Mouse (Mus musculus): ENCODE results near the gene Ssbp2. TPM values are rescaled to one million over a fixed set of nuclear protein-coding genes. Genes with fewer than 3 reads are reported as not detected.

Ssbp2 gene
- polyA plus RNA-seq, 1 experiment: 7.2 TPM

- H3K4me3 ChIP-seq (ENCODE audit: extremely low read depth, insufficient read depth, insufficient read length): no peak overlapping the region
- no peak for TF ChIP-seq POLR2A (IDR thresholded peaks at IDR 0.05; ENCODE audit: low read depth, low read length)
- no peak for TF ChIP-seq CTCF (IDR thresholded peaks at IDR 0.05; ENCODE audit: extremely low read depth, insufficient read depth, insufficient read length, insufficient replicate concordance)
- H3K4me1 ChIP-seq (ENCODE audit: control insufficient read depth, insufficient read depth, insufficient read length): no peaks in the 10 kb centered on the region; the same call in 1 of the 2 replicates
- H3K27me3 ChIP-seq (ENCODE audit: control insufficient read depth, insufficient read depth, low read length): no peaks in the 10 kb centered on the region
- no peaks in the 10 kb centered on the region for H3K36me3 ChIP-seq (ENCODE audit: control insufficient read depth, insufficient read depth, low read length)
- WGBS: 88% methylated on average over 5 of the region's 5 CpGs
- DNase-seq (ENCODE audit: low read depth in 1 of 2, low spot score in 2 of 2): no peak
- H3K27ac ChIP-seq (ENCODE audit: insufficient read depth, low read length): no peak overlapping the region
Measured at GRCm38 (mm10) chr13:91661068-91661795, 201.1 kb downstream of the Ssbp2 start.

DNA sequence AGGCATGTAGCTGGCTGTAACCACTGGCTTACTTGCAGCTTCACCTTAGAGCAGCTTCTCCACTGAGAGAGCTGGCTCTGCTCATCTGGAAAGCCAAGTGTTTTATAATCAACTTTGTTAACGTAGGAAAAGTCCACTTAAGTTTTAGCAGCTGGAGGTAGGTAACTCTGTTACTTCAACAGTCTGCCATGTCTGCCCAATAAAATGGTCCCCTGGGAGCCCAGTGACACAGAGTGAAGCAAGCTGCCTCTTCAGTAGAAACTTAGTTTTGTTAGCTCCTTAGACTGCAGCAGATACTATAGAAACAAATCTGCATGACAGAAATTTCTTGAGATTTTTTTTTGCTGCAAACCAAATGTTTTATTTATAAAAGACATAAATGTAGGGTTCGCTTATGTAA, 202.7 kb downstream of the Ssbp2 start:
- WGBS: 71% methylated on average over 2 of the region's 2 CpGs
- no peaks in the 10 kb centered on the region for H3K27me3 ChIP-seq (ENCODE audit: control insufficient read depth, insufficient read depth, low read length)
- TF ChIP-seq POLR2A (IDR thresholded peaks at IDR 0.05; ENCODE audit: low read depth, low read length) (no peak), CTCF (IDR thresholded peaks at IDR 0.05; ENCODE audit: extremely low read depth, insufficient read depth, insufficient read length, insufficient replicate concordance) (no peak)
- H3K36me3 ChIP-seq (ENCODE audit: control insufficient read depth, insufficient read depth, low read length): no peaks in the 10 kb centered on the region
- no peak for DNase-seq (ENCODE audit: low read depth in 1 of 2, low spot score in 2 of 2)
- H3K4me3 ChIP-seq (ENCODE audit: extremely low read depth, insufficient read depth, insufficient read length): no peak overlapping the region
- no peaks in the 10 kb centered on the region for H3K4me1 ChIP-seq (ENCODE audit: control insufficient read depth, insufficient read depth, insufficient read length)
- H3K27ac ChIP-seq (ENCODE audit: insufficient read depth, low read length): no peak overlapping the region

DNA sequence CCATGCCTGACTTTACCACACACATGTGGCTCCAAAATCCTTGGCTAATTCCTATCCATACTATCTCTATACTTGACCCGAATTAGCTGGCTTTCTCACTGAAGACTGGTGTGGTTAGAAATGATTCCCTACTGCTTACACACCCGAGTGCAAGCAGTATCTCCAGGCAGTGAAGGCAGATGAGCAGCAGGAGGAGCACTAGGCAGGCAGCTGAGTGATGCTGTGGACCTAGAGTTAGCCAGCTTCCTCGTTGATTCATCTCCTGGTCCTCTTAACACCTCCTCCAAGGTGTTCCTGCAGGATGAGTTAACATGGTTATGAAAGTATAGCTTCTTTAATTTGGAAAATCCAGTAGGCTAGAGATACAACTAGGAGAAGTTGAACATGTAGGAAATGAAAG, 213.2 kb downstream of the Ssbp2 start:
- 85% methylated on average over 3 of the region's 3 CpGs for WGBS
- Histone ChIP-seq H3K4me3 (ENCODE audit: extremely low read depth, insufficient read depth, insufficient read length) (no peak overlapping the region), H3K4me1 (ENCODE audit: control insufficient read depth, insufficient read depth, insufficient read length) (no peaks in the 10 kb centered on the region), H3K27ac (ENCODE audit: insufficient read depth, low read length) (no peak overlapping the region), H3K27me3 (ENCODE audit: control insufficient read depth, insufficient read depth, low read length) (no peaks in the 10 kb centered on the region), H3K36me3 (ENCODE audit: control insufficient read depth, insufficient read depth, low read length) (no peaks in the 10 kb centered on the region; the same call in 1 of the 2 replicates)
- no peak for TF ChIP-seq POLR2A (IDR thresholded peaks at IDR 0.05; ENCODE audit: low read depth, low read length)
- no peak for TF ChIP-seq CTCF (IDR thresholded peaks at IDR 0.05; ENCODE audit: extremely low read depth, insufficient read depth, insufficient read length, insufficient replicate concordance)
- DNase-seq (ENCODE audit: low read depth in 1 of 2, low spot score in 2 of 2): no peak

- no peaks in the 10 kb centered on the region for H3K27me3 ChIP-seq (ENCODE audit: control insufficient read depth, insufficient read depth, low read length)
- no peak overlapping the region for H3K27ac ChIP-seq (ENCODE audit: insufficient read depth, low read length)
- TF ChIP-seq CTCF (IDR thresholded peaks at IDR 0.05; ENCODE audit: extremely low read depth, insufficient read depth, insufficient read length, insufficient replicate concordance) (no peak), POLR2A (IDR thresholded peaks at IDR 0.05; ENCODE audit: low read depth, low read length) (no peak)
- no peak for DNase-seq (ENCODE audit: low read depth in 1 of 2, low spot score in 2 of 2)
- WGBS: 74% methylated on average over 8 of the region's 8 CpGs
- H3K36me3 ChIP-seq (ENCODE audit: control insufficient read depth, insufficient read depth, low read length): no peaks in the 10 kb centered on the region
- H3K4me1 ChIP-seq (ENCODE audit: control insufficient read depth, insufficient read depth, insufficient read length): no peaks in the 10 kb centered on the region
- H3K4me3 ChIP-seq (ENCODE audit: extremely low read depth, insufficient read depth, insufficient read length): no peak overlapping the region
Measured at GRCm38 (mm10) chr13:91680764-91681437, 220.8 kb downstream of the Ssbp2 start.

GRCm38 (mm10) chr13:91681474-91681873, 221.4 kb downstream of the Ssbp2 start:
- Histone ChIP-seq H3K27me3 (ENCODE audit: control insufficient read depth, insufficient read depth, low read length) (no peaks in the 10 kb centered on the region), H3K4me3 (ENCODE audit: extremely low read depth, insufficient read depth, insufficient read length) (no peak overlapping the region), H3K4me1 (ENCODE audit: control insufficient read depth, insufficient read depth, insufficient read length) (no peaks in the 10 kb centered on the region), H3K36me3 (ENCODE audit: control insufficient read depth, insufficient read depth, low read length) (no peaks in the 10 kb centered on the region), H3K27ac (ENCODE audit: insufficient read depth, low read length) (no peak overlapping the region)
- 91% methylated on average over 3 of the region's 3 CpGs for WGBS
- TF ChIP-seq POLR2A (IDR thresholded peaks at IDR 0.05; ENCODE audit: low read depth, low read length) (no peak), CTCF (IDR thresholded peaks at IDR 0.05; ENCODE audit: extremely low read depth, insufficient read depth, insufficient read length, insufficient replicate concordance) (no peak)
- DNase-seq (ENCODE audit: low read depth in 1 of 2, low spot score in 2 of 2): no peak

GRCm38 (mm10) chr13:91690118-91690517, 230.0 kb downstream of the Ssbp2 start:
- Histone ChIP-seq H3K27me3 (ENCODE audit: control insufficient read depth, insufficient read depth, low read length) (no peaks in the 10 kb centered on the region), H3K4me1 (ENCODE audit: control insufficient read depth, insufficient read depth, insufficient read length) (no peaks in the 10 kb centered on the region), H3K4me3 (ENCODE audit: extremely low read depth, insufficient read depth, insufficient read length) (no peak overlapping the region), H3K36me3 (ENCODE audit: control insufficient read depth, insufficient read depth, low read length) (no peaks in the 10 kb centered on the region; the same call in 1 of the 2 replicates), H3K27ac (ENCODE audit: insufficient read depth, low read length) (no peak overlapping the region)
- no peak for TF ChIP-seq CTCF (IDR thresholded peaks at IDR 0.05; ENCODE audit: extremely low read depth, insufficient read depth, insufficient read length, insufficient replicate concordance)
- no peak for TF ChIP-seq POLR2A (IDR thresholded peaks at IDR 0.05; ENCODE audit: low read depth, low read length)
- 93% methylated on average over 5 of the region's 5 CpGs for WGBS
- no peak for DNase-seq (ENCODE audit: low read depth in 1 of 2, low spot score in 2 of 2)

DNA sequence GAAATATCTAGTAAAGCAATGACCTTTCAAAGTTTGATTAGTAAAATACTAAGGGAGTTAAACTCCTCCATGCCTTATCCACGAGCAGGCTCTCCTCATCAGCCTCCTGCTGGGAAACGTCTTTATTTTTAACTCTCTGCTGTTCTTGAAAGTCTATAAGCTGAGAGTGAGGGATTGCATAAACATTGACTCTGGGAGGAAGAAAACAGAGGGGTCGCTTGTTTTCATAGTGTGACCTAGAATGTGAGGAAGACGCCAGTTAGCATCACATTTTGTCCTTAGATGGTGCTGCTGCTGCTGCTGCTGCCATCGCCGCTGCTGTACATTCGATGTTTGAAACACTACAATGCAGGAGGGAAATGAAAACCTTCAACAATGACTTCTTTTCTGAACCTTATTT, 233.5 kb downstream of the Ssbp2 start:
- Histone ChIP-seq H3K27ac (ENCODE audit: insufficient read depth, low read length) (no peak overlapping the region), H3K4me3 (ENCODE audit: extremely low read depth, insufficient read depth, insufficient read length) (no peak overlapping the region), H3K36me3 (ENCODE audit: control insufficient read depth, insufficient read depth, low read length) (no peaks in the 10 kb centered on the region; the same call in 1 of the 2 replicates), H3K4me1 (ENCODE audit: control insufficient read depth, insufficient read depth, insufficient read length) (no peaks in the 10 kb centered on the region), H3K27me3 (ENCODE audit: control insufficient read depth, insufficient read depth, low read length) (no peaks in the 10 kb centered on the region)
- WGBS: 93% methylated on average over 7 of the region's 7 CpGs
- no peak for DNase-seq (ENCODE audit: low read depth in 1 of 2, low spot score in 2 of 2)
- TF ChIP-seq CTCF (IDR thresholded peaks at IDR 0.05; ENCODE audit: extremely low read depth, insufficient read depth, insufficient read length, insufficient replicate concordance) (no peak), POLR2A (IDR thresholded peaks at IDR 0.05; ENCODE audit: low read depth, low read length) (no peak)

Data from spleen, adult 2 months (tissue).